In the genomic region with DNA sequence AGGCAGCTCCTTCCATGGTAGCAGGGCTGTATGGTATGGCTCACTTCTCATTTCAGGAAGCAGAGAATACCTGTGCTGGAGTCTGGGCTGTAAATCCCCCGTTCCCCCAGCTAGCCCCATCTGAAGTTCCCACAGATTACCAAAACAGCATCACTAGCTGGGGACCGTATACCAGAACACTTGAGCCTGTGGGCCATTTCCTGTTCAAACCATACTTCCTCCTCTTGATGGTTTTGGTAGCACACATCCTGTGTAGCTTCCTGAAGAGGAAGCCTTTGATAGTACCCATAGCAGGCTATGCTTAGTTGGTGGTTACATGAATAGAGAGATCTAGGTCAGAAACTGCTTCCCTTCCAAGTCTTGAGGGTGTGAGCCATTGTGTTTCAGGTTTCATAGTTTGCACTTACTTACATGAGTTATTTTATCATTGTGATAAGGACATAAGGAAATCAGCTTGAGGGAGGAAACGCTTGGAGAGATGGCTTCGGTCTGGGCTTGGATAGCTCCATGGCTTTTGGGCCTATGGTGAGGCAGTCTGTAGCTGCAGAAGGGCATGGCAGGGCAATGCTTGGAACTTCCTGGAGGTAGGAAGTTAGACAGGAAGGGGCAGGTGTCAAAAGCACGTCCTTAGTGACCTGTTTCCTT, we compare ENCODE assay signal across 9 mouse cellular contexts. TPM values are rescaled to one million over a fixed set of nuclear protein-coding genes. Genes with fewer than 3 reads are reported as not detected.
DNase-seq lines count a peak whose midpoint lies in the region; ATAC-seq lines count a peak whose summit lies in the region.
"Had no signal": no experiment of that assay in that cellular context is flagged by ENCODE, and none has a peak within 500 bp of the region (broad histone marks: within the 10 kb centered on the region; RNA-seq: fewer than 3 reads in every experiment).

No protein-coding gene starts in this region.

- peaks cover 2% of the 10 kb centered on the region; the same call in 1 of the 2 replicates for H3K4me1 ChIP-seq in forebrain, embryonic 11.5 days (replicated peaks; ENCODE audit: control insufficient read depth, insufficient read depth, low read length)
- peaks cover 6% of the 10 kb centered on the region for H3K4me1 ChIP-seq in forebrain, embryonic 15.5 days

- no peak overlapping the region for H3K27ac ChIP-seq in forebrain, embryonic 11.5 days (ENCODE audit: low read depth, low read length)
- no peak overlapping the region for H3K27ac ChIP-seq in forebrain, embryonic 15.5 days (replicated peaks)
- H3K27ac ChIP-seq: forebrain, embryonic 10.5 days had no signal

- no peaks in the 10 kb centered on the region for H3K36me3 ChIP-seq in forebrain, embryonic 11.5 days (ENCODE audit: control insufficient read depth, insufficient read depth, low read length)
- no peaks in the 10 kb centered on the region for H3K36me3 ChIP-seq in forebrain, embryonic 15.5 days

- H3K4me3 ChIP-seq in forebrain, embryonic 11.5 days (ENCODE audit: low read depth, low read length) = no peak overlapping the region
- no peak overlapping the region for H3K4me3 ChIP-seq in forebrain, embryonic 15.5 days
- H3K4me3 ChIP-seq: forebrain, embryonic 10.5 days had no signal

- H3K4me2 ChIP-seq in forebrain, embryonic 11.5 days (ENCODE audit: low read depth, low read length, severe bottlenecking) = no peak overlapping the region
- no peak overlapping the region for H3K4me2 ChIP-seq in forebrain, embryonic 15.5 days (replicated peaks)

- no peaks in the 10 kb centered on the region for H3K9me3 ChIP-seq in forebrain, embryonic 11.5 days (ENCODE audit: control insufficient read depth, low read length)
- no peaks in the 10 kb centered on the region for H3K9me3 ChIP-seq in forebrain, embryonic 15.5 days
- H3K9me3 ChIP-seq: forebrain, embryonic 10.5 days had no signal

- no peak for ATAC-seq in forebrain, embryonic 11.5 days (replicated peaks; ENCODE audit: low FRiP score)
- no peak for ATAC-seq in forebrain, embryonic 15.5 days (replicated peaks)

- 89% methylated on average over 5 of the region's 5 CpGs for WGBS in forebrain, embryonic 11.5 days
- WGBS in forebrain, embryonic 15.5 days = 90% methylated on average over 5 of the region's 5 CpGs

- H3K27me3 ChIP-seq in forebrain, embryonic 11.5 days (ENCODE audit: control insufficient read depth, insufficient read depth, low read length) = no peaks in the 10 kb centered on the region
- no peaks in the 10 kb centered on the region for H3K27me3 ChIP-seq in forebrain, embryonic 15.5 days

- DNase-seq in forebrain, embryonic 11.5 days (ENCODE audit: low spot score) = peak; percentile 29
- DNase-seq in spleen, postnatal 10 days (ENCODE audit: low spot score in 2 of 2) = peak; percentile 20 to 42
- DNase-seq in spleen, adult 12 weeks (ENCODE audit: low spot score) = no peak
- peak; percentile 22 for DNase-seq in lung, postnatal 10 days
- peak; percentile 68 for DNase-seq in thymus, postnatal 25 days
- DNase-seq in frontal cortex, postnatal 25 days (ENCODE audit: low spot score in 2 of 2) = no peak
- no peak for DNase-seq in urinary bladder, postnatal 14 days (ENCODE audit: low spot score)

- no peak overlapping the region for H3K9ac ChIP-seq in forebrain, embryonic 11.5 days (ENCODE audit: low read length)
- no peak overlapping the region for H3K9ac ChIP-seq in forebrain, embryonic 15.5 days (replicated peaks)

RNA-seq across cellular contexts. Expression of gene Tnk2, which starts 7.4 kb away (rescaled TPM):
- 11.2 and 12.1 TPM in 2 replicates for polyA plus RNA-seq in forebrain, embryonic 11.5 days (2014; fragmentation: Nextera tagmentation; extraction: Ambion mirVana)
- 16.0 and 20.4 TPM in 2 replicates for polyA plus RNA-seq in forebrain, embryonic 15.5 days (2015; fragmentation: Nextera tagmentation; extraction: Ambion mirVana)

RNA-seq across cellular contexts. Expression of gene Tfrc, which starts 42.4 kb away (rescaled TPM):
- 68.4 and 73.6 TPM in 2 replicates for polyA plus RNA-seq in forebrain, embryonic 11.5 days (2014; fragmentation: Nextera tagmentation; extraction: Ambion mirVana)
- 28.3 and 33.1 TPM in 2 replicates for polyA plus RNA-seq in forebrain, embryonic 15.5 days (2015; fragmentation: Nextera tagmentation; extraction: Ambion mirVana)

Comparison
In these comparisons a context has a peak if more than half of its experiments do, and no peak if none do; other contexts are left out.
1. DNase-seq: peak in forebrain, embryonic 11.5 days (single experiment), spleen, postnatal 10 days (2 of 2), lung, postnatal 10 days (single experiment) and thymus, postnatal 25 days (single experiment); none in spleen, adult 12 weeks (single experiment), frontal cortex, postnatal 25 days (0 of 2) and urinary bladder, postnatal 14 days (single experiment).